Mouse (Mus musculus) 416B (cell line): ENCODE data around the gene Tprkb.

Experiments
- DNase-seq: peaks from one replicate; pipeline ENCODE4 v3.0.0; 2011; ENCODE audit warnings: low read depth

The Tprkb gene

DNA sequence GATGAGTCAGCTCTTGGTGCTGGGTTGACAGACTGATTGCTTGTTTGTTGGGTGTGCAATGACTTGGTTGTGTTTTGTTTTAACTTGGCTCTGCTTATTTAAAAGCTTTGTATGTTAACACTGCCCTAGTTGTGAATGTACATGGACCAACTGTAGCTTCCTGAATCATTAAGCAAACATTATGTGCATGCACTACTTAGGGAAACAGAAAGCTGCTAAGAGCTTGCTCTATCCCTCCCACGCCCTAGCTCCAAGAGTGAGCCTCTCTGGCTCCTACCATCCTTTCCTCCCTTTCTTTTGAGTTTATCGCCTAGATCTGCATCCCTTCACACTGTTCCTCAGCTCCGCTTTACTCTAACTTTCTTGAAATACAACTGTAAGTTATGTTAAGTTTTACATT, 61.7 kb downstream of the Tprkb start:
- no peak for DNase-seq

DNA sequence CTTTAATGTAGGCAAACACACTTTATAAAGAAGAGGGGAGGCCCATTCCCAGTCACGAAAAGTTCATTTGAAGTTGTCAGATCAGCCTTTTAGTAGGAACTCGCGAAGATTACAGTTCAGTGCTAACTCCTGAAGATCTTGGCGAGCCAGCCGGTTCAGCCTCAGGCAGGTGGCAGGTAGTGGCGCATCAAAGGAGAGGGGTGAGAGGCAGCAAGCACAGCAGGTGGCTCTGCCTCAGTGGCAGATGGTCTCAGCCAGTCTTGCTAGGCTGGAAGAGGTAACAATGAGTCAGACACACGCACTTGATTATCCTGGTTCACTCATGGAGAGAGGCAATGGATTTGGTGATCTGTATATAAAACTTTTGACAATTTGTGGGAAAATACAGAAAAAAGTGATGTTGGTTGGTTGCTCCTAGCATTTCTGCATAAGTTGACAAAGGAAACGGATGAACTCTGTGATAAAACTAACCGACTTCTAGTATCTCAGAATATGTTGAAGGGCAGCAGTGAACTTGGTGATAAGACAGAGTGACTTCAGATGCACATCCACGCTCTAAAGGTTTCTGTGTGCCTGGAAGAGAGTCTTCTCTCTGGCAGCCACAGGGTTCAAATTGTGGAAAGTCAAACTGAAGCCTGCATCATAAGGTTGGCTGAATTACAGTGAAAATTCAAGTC, 63.4 kb downstream of the Tprkb start:
- no peak for DNase-seq

DNA sequence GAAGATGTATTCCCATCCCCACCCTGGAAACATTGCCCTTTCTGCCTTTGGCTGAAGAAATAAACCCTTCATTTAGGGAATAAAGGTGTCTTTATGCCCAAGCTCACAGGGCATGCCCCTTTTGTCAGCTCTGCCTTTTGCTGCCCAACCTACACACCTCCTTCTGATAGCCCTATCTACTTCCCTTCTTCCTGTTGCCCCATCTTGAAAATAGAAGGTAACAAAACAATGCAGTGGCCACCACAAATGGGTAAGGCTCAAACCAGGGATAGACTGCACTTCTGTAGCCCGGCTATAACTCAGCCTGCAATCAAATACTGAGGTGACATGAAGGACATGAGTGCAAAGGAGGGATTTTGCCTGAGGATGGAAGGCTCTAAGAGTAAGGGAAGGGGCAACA, 64.1 kb downstream of the Tprkb start:
- DNase-seq: no peak

DNA sequence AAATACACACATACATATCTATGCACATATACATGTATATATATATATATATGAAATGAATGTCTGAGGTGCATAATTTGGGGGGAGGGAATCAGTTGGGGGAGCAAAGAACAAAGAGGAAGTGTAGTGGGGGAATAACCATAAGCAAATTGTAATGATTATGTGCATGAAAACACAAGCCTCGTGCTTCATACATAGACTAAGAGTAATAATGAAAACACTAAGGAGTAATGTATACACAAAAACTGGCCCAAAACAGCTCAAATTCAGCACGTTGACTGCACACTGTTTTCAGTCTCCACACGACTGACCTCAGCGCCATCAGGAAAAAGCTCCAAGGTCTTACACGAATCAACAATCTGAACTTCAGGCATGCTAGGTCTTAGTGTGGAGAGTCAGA, 64.6 kb downstream of the Tprkb start:
- no peak for DNase-seq

DNA sequence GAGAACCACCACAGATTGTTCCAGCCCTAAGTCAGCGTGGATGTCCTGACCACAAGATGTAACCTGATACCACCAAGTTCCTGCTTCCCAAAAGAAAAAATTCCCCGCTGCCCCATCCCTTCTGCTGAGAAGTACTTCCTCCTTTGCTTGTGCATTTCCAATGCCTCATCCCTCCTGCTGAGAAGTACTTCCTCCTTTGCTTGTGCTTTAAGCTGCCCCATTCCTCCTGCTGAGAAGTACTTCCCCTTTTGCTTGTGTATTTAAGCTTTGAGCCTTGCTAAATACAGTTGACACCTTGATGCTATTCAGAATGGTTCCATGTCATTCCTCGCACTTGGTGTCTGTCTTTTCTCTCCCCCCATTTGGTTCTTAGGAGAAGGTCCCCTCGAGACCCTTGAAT, 67.1 kb downstream of the Tprkb start:
- peak; percentile 32 for DNase-seq
